Mouse (Mus musculus): Measurements from ENCODE around the gene Pccb. TPM values are rescaled to one million over a fixed set of nuclear protein-coding genes. Genes with fewer than 3 reads are reported as not detected.

The Pccb gene
- polyA plus RNA-seq (2012; fragmentation: generic; extraction: Trizol), result 10 to 100 TPM; 25.4 to 50.1 TPM

GRCm38 (mm10) chr9:101034448-101035098 is at the start of gene Pccb:
TSS of gene Pccb (minus strand) at chr9:101034898.

GRCm38 (mm10) chr9:101073987-101074331 is 39.3 kb upstream of the Pccb start, which contains the start of gene Msl2:
TSS of gene Msl2 (plus strand) at chr9:101074101.

Other genes starting within 250 kb of the Pccb start
- gene Msl2, start 39.2 kb upstream of the Pccb start, polyA plus RNA-seq (2012; fragmentation: generic; extraction: Trizol), result 1 to 10 TPM in 1 of 2 experiments, under 1 TPM in 1; 0.43 to 4.6 TPM
- gene Ppp2r3a, start 216.9 kb upstream of the Pccb start, polyA plus RNA-seq (2012; fragmentation: generic; extraction: Trizol), result 1 to 10 TPM in 1 of 2 experiments, under 1 TPM in 1; 0.33 to 2.1 TPM